Mouse (Mus musculus) small intestine, adult 2 months (tissue): ENCODE measurements at regions not wholly inside any gene's neighbourhood (a gene's known extent, or its start where the extent isn't known, plus 50 kb on each side); places are given as distances from the start of the nearest gene placed in this dataset.

Source experiments
- CTCF ChIP-seq: fragments of 200-500 bp; IDR thresholded peaks from 2 replicates; pipeline ENCODE4 v1.5.1; 2012; ENCODE audit warnings: low read depth, mild to moderate bottlenecking, control low read depth, inconsistent platforms, low read length, moderate library complexity, mixed read lengths; ENCODE audit not compliant: insufficient replicate concordance, insufficient read length; ENCODE audit errors: extremely low read depth
- POLR2A ChIP-seq: fragments of 200-500 bp; IDR thresholded peaks from 2 replicates; pipeline ENCODE4 v1.6.1; 2012; ENCODE audit warnings: low read depth, mild to moderate bottlenecking, control low read depth, inconsistent platforms, low read length, moderate library complexity

GRCm38 (mm10) chr5:4485542-4486390 lies 272.1 kb downstream of the Fzd1 start:
- TF ChIP-seq POLR2A (no peak), CTCF (no peak)
